Mouse (Mus musculus): Measurements from ENCODE around the gene Hcar1.

DNA sequence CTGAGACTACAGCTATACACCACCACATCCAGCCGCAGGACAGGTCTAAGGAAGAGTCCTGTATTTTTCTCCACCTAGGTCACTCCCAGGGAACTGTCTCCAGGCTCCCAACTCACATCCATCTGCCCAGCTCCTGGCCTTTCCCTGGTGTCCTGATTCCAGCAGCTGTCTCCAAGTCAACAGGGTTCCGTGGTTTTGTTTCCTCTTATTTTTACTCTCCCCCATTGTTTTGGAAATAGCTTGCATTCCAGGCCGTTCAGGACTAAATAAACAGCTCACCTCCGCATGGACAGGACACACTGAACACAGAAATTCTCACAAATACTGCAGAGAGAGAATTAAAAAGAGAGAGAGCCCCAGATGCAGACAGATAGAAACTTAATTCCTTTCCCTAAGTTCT lies 42.4 kb downstream of the Hcar1 start:
- TF ChIP-seq CTCF (IDR thresholded peaks at IDR 0.05; ENCODE audit: borderline replicate concordance, insufficient read depth, low read depth, low read length) (no peak), POLR2A (IDR thresholded peaks at IDR 0.05; ENCODE audit: borderline replicate concordance, insufficient read depth, low read length) (no peak)
